Mouse (Mus musculus): Measurements from ENCODE around the gene 4930470P17Rik. TPM values are rescaled to one million over a fixed set of nuclear protein-coding genes. Genes with fewer than 3 reads are reported as not detected.
"Not testable (repeated sequence)": the region's sequence is repeated elsewhere in the genome, so short reads cannot be mapped to it uniquely, and the experiment has no call there.

The 4930470P17Rik gene
- polyA plus RNA-seq, 1 experiment from 2014 or later: not detected

DNA sequence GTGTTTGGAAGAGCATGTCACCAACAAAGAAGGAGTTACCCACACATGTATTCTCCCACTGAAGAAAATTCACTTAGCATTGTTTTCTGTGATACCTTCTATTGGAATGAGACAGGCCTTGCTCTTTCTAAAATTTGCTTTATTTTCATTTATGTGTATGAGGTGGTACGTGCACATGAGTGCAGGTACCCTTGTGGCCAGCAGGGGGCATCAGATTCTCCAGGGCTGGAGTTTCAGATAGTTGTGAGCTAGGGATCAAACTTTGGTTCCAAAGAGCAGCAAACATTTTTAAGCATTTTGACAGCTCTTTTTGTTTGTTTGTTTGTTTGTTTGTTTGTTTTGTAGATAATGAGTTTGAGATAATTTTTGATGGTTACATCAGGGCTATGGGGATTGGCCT is 29.6 kb upstream of the 4930470P17Rik start:
- WGBS: 85% methylated on average over 1 of the region's 1 CpGs
- no peak overlapping the region for H3K27ac ChIP-seq (ENCODE audit: low read depth, low read length)
- no peak for ATAC-seq (replicated peaks; ENCODE audit: low FRiP score)

DNA sequence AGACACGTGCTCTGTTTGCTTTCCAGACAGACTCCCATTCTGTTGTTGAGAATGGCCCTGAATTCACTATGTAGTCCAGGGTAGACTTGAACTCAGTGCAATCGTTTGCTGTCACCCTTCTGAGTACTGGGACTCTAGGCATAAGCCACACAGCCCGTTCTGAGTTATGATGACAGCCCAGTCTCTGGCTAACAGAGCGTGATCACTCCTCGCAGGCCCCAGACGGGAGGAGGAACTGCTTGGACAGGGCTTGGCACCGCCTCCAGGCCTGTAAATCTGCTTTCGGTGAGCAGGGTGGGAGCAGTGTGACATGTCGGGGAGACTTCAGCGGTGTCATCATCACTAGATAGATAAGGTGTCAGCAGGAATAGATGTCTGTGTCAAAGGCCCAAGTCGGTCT is 28.7 kb upstream of the 4930470P17Rik start:
- no peak for ATAC-seq (replicated peaks; ENCODE audit: low FRiP score)
- WGBS: 76% methylated on average over 11 of the region's 11 CpGs

More for the DNA sequence above, 29.6 kb upstream of the 4930470P17Rik start:
- H3K4me2 ChIP-seq: no peak overlapping the region
- H3K27me3 ChIP-seq (replicated peaks; ENCODE audit: control insufficient read depth, insufficient read depth, low read length): no peaks in the 10 kb centered on the region
- no peak overlapping the region for H3K9ac ChIP-seq (ENCODE audit: low read depth, low read length)
- no peaks in the 10 kb centered on the region for H3K36me3 ChIP-seq (ENCODE audit: control insufficient read depth, insufficient read depth, low read length)
- H3K4me1 ChIP-seq (replicated peaks; ENCODE audit: control insufficient read depth, insufficient read depth, low read length): no peaks in the 10 kb centered on the region
- no peaks in the 10 kb centered on the region; the same call in none of the 2 replicates for H3K9me3 ChIP-seq (ENCODE audit: control insufficient read depth, low read length)
- no peak overlapping the region for H3K4me3 ChIP-seq (ENCODE audit: low read depth, low read length)
- DNase-seq (ENCODE audit: low spot score): no peak

DNA sequence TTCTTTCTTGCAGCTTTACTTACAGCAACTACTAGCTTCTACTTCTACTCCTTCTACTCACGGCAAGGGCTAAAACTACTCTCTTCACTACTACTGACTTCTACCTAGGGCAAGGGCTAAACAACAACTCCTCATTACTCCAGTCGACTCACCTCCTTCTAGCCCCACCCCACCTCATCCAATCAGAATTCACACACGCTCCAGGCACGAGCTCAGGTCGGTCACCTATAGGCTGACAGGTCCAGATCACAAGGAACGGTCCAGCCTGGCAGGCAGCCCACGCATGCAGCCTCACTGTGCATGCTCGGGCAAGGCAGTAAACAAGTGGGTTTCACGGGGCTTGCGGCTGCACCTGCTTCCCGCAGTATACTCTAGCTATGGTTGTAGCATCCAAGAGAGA is 26.2 kb upstream of the 4930470P17Rik start:
- ATAC-seq (replicated peaks; ENCODE audit: low FRiP score); H3K9me3 ChIP-seq (ENCODE audit: control insufficient read depth, low read length); H3K27ac ChIP-seq (ENCODE audit: low read depth, low read length); H3K9ac ChIP-seq (ENCODE audit: low read depth, low read length); H3K27me3 ChIP-seq (replicated peaks; ENCODE audit: control insufficient read depth, insufficient read depth, low read length); H3K36me3 ChIP-seq (ENCODE audit: control insufficient read depth, insufficient read depth, low read length); H3K4me3 ChIP-seq (ENCODE audit: low read depth, low read length); DNase-seq (ENCODE audit: low spot score); H3K4me1 ChIP-seq (replicated peaks; ENCODE audit: control insufficient read depth, insufficient read depth, low read length); H3K4me2 ChIP-seq: not testable (repeated sequence)
- WGBS: 84% methylated on average over 11 of the region's 11 CpGs

More for the DNA sequence above, 28.7 kb upstream of the 4930470P17Rik start:
- Histone ChIP-seq H3K27me3 (replicated peaks; ENCODE audit: control insufficient read depth, insufficient read depth, low read length) (no peaks in the 10 kb centered on the region), H3K27ac (ENCODE audit: low read depth, low read length) (no peak overlapping the region), H3K4me2 (no peak overlapping the region), H3K9me3 (ENCODE audit: control insufficient read depth, low read length) (no peaks in the 10 kb centered on the region; the same call in none of the 2 replicates), H3K9ac (ENCODE audit: low read depth, low read length) (no peak overlapping the region), H3K4me3 (ENCODE audit: low read depth, low read length) (no peak overlapping the region), H3K36me3 (ENCODE audit: control insufficient read depth, insufficient read depth, low read length) (no peaks in the 10 kb centered on the region), H3K4me1 (replicated peaks; ENCODE audit: control insufficient read depth, insufficient read depth, low read length) (no peaks in the 10 kb centered on the region)
- no peak for DNase-seq (ENCODE audit: low spot score)

DNA sequence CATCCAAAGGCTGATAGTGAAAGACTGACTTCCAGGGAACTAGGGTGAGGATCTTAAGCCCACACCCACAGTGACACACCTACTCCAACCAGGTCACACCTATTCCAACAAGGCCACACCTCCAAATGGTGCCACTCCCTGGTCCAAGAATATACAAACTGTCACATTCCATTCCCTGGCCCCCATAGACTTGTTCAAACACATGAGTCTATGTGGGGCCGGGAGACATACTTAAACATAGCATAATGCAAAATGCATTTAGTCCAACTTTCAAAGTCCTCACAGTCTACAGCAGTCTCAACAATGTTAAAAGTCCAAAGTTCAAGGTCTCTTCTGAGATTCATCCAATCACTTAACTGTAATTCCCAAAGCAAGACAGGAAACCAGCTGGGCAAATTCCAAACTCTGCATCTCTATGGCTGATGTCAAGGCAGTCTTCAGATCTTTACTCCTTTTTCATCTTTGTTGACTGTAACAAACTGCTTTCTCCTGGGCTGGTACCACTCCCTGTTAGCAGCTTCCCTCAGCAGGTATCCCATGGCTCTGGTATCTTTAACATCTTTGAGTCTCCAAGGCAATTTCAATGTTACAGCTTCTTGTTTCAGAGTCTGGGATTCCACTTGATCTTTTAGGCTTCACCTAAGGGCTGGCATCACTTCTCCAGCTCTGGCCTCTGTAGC is 22.5 kb upstream of the 4930470P17Rik start:
- not testable (repeated sequence) for H3K4me1 ChIP-seq (replicated peaks; ENCODE audit: control insufficient read depth, insufficient read depth, low read length); H3K4me2 ChIP-seq; ATAC-seq (replicated peaks; ENCODE audit: low FRiP score); H3K9ac ChIP-seq (ENCODE audit: low read depth, low read length); H3K9me3 ChIP-seq (ENCODE audit: control insufficient read depth, low read length); H3K27me3 ChIP-seq (replicated peaks; ENCODE audit: control insufficient read depth, insufficient read depth, low read length); H3K27ac ChIP-seq (ENCODE audit: low read depth, low read length); H3K36me3 ChIP-seq (ENCODE audit: control insufficient read depth, insufficient read depth, low read length); H3K4me3 ChIP-seq (ENCODE audit: low read depth, low read length); DNase-seq (ENCODE audit: low spot score)
- WGBS: 87% methylated on average over 1 of the region's 1 CpGs

DNA sequence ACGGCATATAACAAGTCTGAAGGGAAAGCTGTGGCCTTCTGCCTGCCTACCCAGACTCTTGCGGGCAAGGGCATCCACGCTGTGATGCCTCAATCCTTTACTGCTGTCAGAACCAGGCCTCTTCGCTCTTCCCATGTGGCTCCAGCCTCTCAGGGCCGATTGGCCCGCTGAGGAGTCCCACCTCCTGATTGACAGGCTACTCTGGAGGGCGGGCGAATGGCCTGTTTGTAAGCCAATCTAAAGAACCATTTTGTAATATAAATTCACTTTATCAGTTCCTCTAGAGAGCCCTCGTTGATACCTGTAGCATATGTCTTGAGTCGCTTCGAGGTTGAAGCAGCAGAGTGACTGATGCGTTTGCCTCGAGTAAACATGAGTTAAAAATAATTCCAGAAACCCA is 21.2 kb upstream of the 4930470P17Rik start:
- no peak overlapping the region for H3K4me3 ChIP-seq (ENCODE audit: low read depth, low read length)
- H3K27ac ChIP-seq (ENCODE audit: low read depth, low read length): no peak overlapping the region
- no peak overlapping the region for H3K9ac ChIP-seq (ENCODE audit: low read depth, low read length)
- no peak for DNase-seq (ENCODE audit: low spot score)
- no peaks in the 10 kb centered on the region for H3K9me3 ChIP-seq (ENCODE audit: control insufficient read depth, low read length)
- 78% methylated on average over 13 of the region's 13 CpGs for WGBS
- no peak for ATAC-seq (replicated peaks; ENCODE audit: low FRiP score)
- H3K36me3 ChIP-seq (ENCODE audit: control insufficient read depth, insufficient read depth, low read length): no peaks in the 10 kb centered on the region
- no peaks in the 10 kb centered on the region for H3K27me3 ChIP-seq (replicated peaks; ENCODE audit: control insufficient read depth, insufficient read depth, low read length)
- no peak overlapping the region for H3K4me2 ChIP-seq
- no peaks in the 10 kb centered on the region for H3K4me1 ChIP-seq (replicated peaks; ENCODE audit: control insufficient read depth, insufficient read depth, low read length)

DNA sequence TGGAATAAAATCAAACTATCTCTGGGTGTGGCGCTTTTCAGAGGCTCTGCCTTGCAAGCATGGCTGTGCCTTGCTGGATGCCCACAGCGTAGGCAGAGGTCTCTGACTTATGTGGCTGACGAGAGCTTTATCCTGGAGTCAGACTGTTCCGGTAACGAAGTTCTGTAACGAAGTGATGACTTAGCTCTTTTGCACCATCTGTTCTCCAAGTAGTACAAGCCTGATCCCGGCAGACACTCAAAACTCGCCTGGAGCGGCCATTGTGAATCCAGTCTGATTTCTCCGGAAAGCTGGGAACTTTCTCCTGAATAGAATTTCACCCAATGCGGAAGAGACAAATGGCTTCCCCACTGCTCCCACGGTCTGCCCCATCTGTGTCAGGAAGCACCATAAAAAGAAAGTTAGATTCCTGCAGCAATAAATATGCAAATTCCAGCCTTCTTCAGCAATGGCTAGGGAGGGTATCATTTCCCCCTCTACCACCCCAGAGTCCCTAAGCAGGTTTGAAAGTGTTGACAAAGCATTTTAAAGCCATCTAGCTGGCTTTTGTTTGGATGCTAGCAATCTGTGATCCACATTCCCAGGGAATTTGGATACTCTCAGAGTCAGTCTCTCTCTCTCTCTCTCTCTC is 17.2 kb upstream of the 4930470P17Rik start:
- Histone ChIP-seq H3K4me3 (ENCODE audit: low read depth, low read length) (no peak overlapping the region), H3K4me2 (no peak overlapping the region), H3K27ac (ENCODE audit: low read depth, low read length) (no peak overlapping the region), H3K9ac (ENCODE audit: low read depth, low read length) (no peak overlapping the region), H3K27me3 (replicated peaks; ENCODE audit: control insufficient read depth, insufficient read depth, low read length) (no peaks in the 10 kb centered on the region), H3K9me3 (ENCODE audit: control insufficient read depth, low read length) (no peaks in the 10 kb centered on the region), H3K4me1 (replicated peaks; ENCODE audit: control insufficient read depth, insufficient read depth, low read length) (no peaks in the 10 kb centered on the region), H3K36me3 (ENCODE audit: control insufficient read depth, insufficient read depth, low read length) (no peaks in the 10 kb centered on the region)
- no peak for DNase-seq (ENCODE audit: low spot score)
- no peak for ATAC-seq (replicated peaks; ENCODE audit: low FRiP score)
- 75% methylated on average over 12 of the region's 12 CpGs for WGBS

DNA sequence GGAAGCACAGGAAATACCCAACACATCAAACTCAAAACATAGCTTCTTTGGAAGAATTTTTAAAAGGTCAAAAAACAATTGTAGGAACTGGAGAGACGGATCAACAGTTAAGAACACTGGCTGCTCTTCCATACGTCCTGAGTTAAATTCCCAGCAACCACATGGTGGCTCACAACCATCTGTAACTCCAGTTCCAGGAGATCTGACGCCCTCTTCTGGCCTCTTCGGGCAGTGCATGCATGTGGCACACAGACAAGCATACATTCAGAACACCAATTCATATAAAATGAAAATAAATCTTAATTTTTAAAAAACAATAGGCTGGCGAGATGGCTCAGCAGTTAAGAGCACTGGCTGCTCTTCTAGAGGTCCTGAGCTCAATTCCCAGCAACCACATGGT is 10.0 kb upstream of the 4930470P17Rik start:
- not testable (repeated sequence) for H3K4me1 ChIP-seq (replicated peaks; ENCODE audit: control insufficient read depth, insufficient read depth, low read length); H3K9me3 ChIP-seq (ENCODE audit: control insufficient read depth, low read length); H3K27ac ChIP-seq (ENCODE audit: low read depth, low read length); H3K27me3 ChIP-seq (replicated peaks; ENCODE audit: control insufficient read depth, insufficient read depth, low read length); DNase-seq (ENCODE audit: low spot score); H3K36me3 ChIP-seq (ENCODE audit: control insufficient read depth, insufficient read depth, low read length); H3K4me3 ChIP-seq (ENCODE audit: low read depth, low read length); H3K4me2 ChIP-seq; ATAC-seq (replicated peaks; ENCODE audit: low FRiP score); H3K9ac ChIP-seq (ENCODE audit: low read depth, low read length)
- WGBS: 77% methylated on average over 5 of the region's 5 CpGs

DNA sequence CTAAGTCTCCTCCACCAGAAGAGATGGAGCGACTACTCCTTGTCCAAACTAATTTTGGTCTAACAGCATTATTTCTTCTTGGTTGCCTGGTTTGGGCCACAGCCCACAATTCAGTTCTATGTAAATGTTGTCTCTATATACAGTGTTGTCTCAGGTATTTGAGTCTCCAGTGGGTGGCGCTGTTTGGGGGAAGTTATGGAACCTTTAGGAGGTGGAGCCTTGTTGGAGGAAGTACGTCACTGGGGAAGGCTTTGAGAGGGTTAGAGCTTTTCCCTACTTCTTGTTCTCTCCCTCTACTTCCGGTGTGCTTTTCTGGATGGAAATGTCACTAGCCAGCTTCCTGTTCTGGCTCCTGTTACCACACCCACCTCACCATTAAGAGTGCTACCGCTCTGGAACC is 646 bp downstream of the 4930470P17Rik start:
- Histone ChIP-seq H3K9me3 (ENCODE audit: control insufficient read depth, low read length) (no peaks in the 10 kb centered on the region), H3K27me3 (replicated peaks; ENCODE audit: control insufficient read depth, insufficient read depth, low read length) (no peaks in the 10 kb centered on the region), H3K9ac (ENCODE audit: low read depth, low read length) (no peak overlapping the region), H3K36me3 (ENCODE audit: control insufficient read depth, insufficient read depth, low read length) (no peaks in the 10 kb centered on the region), H3K4me1 (replicated peaks; ENCODE audit: control insufficient read depth, insufficient read depth, low read length) (no peaks in the 10 kb centered on the region), H3K4me3 (ENCODE audit: low read depth, low read length) (no peak overlapping the region), H3K27ac (ENCODE audit: low read depth, low read length) (no peak overlapping the region), H3K4me2 (no peak overlapping the region)
- no peak for ATAC-seq (replicated peaks; ENCODE audit: low FRiP score)
- 70% methylated on average over 5 of the region's 5 CpGs for WGBS
- DNase-seq (ENCODE audit: low spot score): no peak

DNA sequence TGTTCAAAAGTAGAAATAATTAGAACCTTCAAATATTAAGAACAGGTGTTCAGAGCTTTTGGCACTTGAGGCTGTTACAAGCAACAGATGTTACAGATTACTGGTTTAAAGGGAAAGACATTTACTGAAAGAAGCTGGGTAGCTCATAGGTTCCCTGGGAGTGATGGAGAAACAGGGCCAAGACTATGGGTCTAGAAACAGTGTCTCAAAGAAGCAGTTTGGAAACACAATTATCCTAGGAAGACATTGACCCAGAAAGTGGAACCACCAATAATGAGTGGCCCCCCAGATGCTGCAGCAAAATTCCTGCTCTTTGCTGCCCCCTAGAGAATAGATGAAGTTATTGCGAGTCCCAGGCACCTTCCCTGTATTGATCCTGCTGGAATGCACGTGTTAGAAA is 4.2 kb downstream of the 4930470P17Rik start:
- 5% methylated on average over 2 of the region's 2 CpGs for WGBS
- H3K27me3 ChIP-seq (replicated peaks; ENCODE audit: control insufficient read depth, insufficient read depth, low read length): no peaks in the 10 kb centered on the region

More for the DNA sequence above, 4.2 kb downstream of the 4930470P17Rik start:
- Histone ChIP-seq H3K4me3 (ENCODE audit: low read depth, low read length) (no peak overlapping the region), H3K9ac (ENCODE audit: low read depth, low read length) (no peak overlapping the region), H3K4me2 (no peak overlapping the region), H3K27ac (ENCODE audit: low read depth, low read length) (no peak overlapping the region), H3K9me3 (ENCODE audit: control insufficient read depth, low read length) (no peaks in the 10 kb centered on the region), H3K4me1 (replicated peaks; ENCODE audit: control insufficient read depth, insufficient read depth, low read length) (no peaks in the 10 kb centered on the region), H3K36me3 (ENCODE audit: control insufficient read depth, insufficient read depth, low read length) (no peaks in the 10 kb centered on the region)
- no peak for ATAC-seq (replicated peaks; ENCODE audit: low FRiP score)
- DNase-seq (ENCODE audit: low spot score): no peak
